Mouse (Mus musculus) erythroblast, embryonic 14.5 days (primary cell): ENCODE measurements around the gene Klf3.

ENCODE experiments used
- GATA1 ChIP-seq: IDR thresholded peaks from 2 replicates; pipeline ENCODE4 v1.6.1; 2012; ENCODE audit warnings: low read length, inconsistent platforms, mixed read lengths
- TAL1 ChIP-seq: IDR thresholded peaks from 3 replicates; pipeline ENCODE4 v1.6.1; 2012; ENCODE audit warnings: low read length, inconsistent platforms, mixed read lengths

DNA sequence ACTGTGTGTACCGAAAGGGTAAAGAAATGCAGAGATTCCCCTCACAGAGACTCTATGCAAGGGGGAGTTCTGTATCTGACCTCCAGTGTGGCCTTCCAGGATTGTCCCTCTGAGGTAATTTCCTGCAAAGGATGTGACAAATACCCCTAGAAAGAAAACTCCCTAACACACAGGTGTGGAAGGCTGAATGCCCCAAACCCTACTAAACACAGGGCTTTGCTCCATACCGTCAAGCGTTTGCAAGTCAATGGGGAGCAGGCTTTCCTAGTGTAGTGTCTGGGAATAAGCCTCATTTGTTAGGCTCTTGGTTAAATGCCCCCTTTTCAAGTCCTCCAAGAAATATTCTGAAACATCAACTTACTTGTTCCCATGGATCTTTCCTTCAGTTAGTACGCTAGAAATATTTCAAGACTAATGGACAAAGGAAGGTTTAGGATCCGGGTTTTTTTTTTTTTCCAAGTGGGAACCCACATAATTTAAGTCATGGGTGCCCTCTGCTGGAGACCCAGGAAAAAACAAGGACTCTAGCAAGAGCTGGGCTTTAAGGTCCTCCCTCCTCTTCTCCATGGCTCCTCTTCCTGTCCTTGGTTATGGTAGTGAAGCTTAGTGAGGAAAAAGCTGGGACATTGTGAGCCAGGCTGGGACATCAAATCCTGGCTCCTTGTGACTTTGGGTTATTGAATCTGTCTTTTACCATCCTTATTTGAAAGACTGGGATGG lies 63.3 kb downstream of the Klf3 start:
- TF ChIP-seq TAL1 (no peak), GATA1 (no peak)
